Mouse (Mus musculus) lung, adult 2 months (tissue): ENCODE results near the gene Psmc3ip.

ENCODE experiments used
- CTCF ChIP-seq: fragments of 200-500 bp; IDR thresholded peaks from 2 replicates; pipeline ENCODE4 v1.5.1; 2011; ENCODE audit warnings: mild to moderate bottlenecking, low read length, control low read depth; ENCODE audit not compliant: insufficient read depth
- POLR2A ChIP-seq: fragments of 200-500 bp; IDR thresholded peaks from 2 replicates; pipeline ENCODE4 v1.6.1; 2011; ENCODE audit warnings: low read depth, mild to moderate bottlenecking, control low read depth, low read length, borderline replicate concordance; ENCODE audit errors: extremely low read depth

DNA sequence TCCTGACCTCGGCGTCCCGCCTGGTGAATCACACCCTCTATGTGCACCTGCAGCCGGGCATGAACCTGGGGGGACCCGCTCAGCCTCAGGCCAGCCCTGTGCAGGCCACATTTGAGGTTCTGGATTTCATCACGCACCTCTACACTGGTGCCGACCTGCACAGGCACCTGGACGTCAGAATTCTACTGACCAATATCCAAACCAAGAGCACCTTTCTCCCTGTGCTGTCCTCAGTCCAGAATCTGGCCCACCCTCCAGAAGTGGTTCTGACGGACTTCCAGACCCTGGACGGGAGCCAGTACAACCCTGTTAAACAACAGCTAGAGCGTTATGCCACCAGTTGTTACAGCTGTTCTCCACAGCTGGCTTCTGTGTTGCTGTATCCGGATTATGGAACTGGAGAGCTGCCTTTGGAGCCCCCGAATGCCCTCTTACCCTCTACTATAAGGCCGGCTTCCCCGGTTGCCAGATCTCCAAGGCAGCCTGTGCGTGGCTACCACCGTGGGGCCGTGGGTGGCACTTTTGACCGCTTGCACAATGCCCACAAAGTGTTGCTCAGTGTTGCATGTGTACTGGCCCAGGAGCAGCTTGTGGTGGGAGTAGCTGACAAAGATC, 12.0 kb downstream of the Psmc3ip start:
- no peak for TF ChIP-seq CTCF
- no peak for TF ChIP-seq POLR2A
